Mouse (Mus musculus) hindlimb bud, embryonic 11.5 days (tissue): ENCODE data around the gene Usp6nl.
A peak's percentile ranks its signal among the peaks of the same experiment; 100 is the strongest.

ENCODE experiments used
- DNase-seq: peaks from one replicate; pipeline ENCODE4 v3.0.0-alpha.2; 2012; ENCODE audit warnings: low read depth, low spot score; ENCODE audit errors: extremely low spot score

The Usp6nl gene

DNA sequence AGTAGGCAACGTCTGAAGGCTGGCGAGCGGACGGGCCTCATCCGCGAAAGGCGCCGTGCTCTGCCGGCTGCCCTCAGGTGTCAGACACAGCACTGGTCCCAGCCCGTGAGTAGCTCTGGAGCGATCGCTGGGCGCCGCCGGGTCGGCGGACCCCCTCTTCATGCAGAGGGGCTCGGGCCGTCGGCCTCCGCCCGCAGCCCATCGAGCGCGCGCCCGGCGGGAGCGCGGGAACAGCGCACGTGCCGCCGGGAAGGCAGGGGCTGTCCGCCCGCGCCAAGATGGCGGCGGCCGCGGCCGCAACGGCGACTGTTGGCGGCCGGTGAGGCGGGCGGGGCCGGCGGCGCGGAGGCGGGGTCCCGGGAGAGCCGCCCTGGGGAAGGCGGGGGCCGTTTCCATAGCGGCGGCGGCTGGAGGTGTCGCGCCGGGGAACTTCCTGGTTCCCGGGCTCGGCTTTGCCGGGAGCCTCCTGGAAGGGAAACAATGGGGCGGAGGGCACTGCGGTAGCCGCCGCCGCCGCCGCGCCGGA, at the start of gene Usp6nl:
Usp6nl (plus strand) TSS at position 292 of the 526 bp plus-strand sequence.
- no peak for DNase-seq

DNA sequence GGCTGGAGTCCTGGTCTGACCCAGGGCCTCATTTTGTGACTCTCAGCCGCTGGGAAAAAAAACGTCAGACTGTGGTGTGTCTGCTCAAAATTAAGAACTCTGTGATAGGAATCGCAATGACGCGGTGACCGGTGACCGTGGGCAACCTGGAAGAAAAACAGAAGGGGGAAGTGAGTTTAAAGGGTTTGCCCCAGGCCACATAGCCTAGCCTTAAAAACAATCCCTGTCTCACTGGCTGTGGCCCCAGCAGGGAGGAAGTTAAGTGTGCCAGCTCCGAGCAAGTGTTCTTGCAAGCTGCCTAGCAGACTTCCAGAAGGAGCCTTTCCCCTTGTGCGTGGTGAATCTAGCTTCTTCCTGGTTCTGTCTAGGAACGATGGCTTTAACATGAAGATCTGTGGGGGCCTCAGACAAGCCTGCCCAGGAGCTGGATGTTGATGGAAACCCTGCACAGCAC, 49.0 kb upstream of the Usp6nl start:
- no peak for DNase-seq

GRCm38 (mm10) chr2:6278813-6279530, 43.5 kb upstream of the Usp6nl start:
- no peak for DNase-seq

DNA sequence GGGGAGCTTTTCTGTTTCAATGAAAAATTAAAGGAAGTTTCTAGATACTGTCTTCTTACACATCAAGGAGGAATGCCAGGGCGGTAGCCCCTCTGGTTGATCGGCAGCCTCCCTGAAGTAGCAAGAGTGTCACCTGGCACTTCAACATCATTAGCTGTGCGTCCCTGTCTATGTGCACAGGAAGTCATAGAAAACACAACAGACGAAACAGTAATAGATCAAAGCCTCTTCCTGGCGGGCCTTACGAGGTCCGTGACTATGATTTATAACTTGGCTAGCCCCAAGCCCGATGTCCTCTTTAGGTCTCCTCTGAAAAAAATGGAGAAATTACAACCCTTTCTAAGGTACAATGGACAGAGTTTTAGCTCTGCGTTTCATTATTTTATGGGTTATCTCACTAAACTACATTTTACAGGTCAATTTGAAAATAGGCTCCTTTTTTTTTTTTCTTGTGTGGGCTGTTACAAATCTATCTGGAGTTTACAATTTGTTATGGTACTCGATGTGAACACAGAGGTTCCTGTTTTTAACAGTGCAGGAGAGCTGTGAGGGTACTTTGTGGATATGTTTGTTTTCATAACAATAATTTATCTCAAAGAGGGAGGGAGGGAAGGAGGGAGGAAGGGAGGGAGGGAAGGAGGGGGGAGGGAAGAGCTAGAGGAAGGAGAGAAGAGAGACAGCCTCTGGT, 42.7 kb upstream of the Usp6nl start:
- DNase-seq, result no peak

GRCm38 (mm10) chr2:6283569-6283968, 38.9 kb upstream of the Usp6nl start:
- DNase-seq, result no peak

- DNase-seq, result no peak
Measured at GRCm38 (mm10) chr2:6284784-6285183, 37.7 kb upstream of the Usp6nl start.

- DNase-seq, result no peak
Measured at GRCm38 (mm10) chr2:6285794-6286193, 36.7 kb upstream of the Usp6nl start.

GRCm38 (mm10) chr2:6293825-6294444, 28.5 kb upstream of the Usp6nl start:
- DNase-seq, result no peak

DNA sequence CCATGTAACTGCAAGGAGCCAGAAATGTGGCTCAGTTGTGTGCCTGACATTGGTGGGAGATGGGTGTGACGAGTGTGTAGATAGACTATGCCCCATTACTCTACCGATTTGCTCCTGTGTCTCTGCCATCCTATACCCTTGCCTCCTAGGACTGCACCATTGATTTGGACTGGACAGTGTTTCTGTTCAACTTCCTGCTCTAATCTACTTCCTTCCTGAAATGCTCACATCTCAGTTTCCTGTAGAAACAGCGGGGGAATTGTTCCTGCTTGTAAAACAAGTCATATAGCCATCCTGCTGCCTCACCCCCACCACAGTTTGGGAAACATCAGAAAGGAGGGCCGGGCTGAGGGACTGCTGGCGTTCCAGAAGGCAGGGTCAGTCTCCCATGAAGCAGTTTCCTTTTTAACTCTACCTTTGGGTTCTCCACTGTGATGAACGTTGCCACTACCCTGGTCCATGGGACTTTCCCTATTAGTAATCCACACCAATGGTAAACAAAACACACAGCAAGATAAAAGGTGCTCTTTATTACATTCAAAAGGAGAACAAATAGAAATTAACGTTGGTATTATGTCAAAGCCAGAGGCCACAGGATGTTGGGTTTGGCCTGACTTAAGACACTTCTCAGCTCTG, 27.4 kb upstream of the Usp6nl start:
- DNase-seq, result no peak

GRCm38 (mm10) chr2:6304768-6305167, 17.7 kb upstream of the Usp6nl start:
- no peak for DNase-seq

- no peak for DNase-seq
Measured at GRCm38 (mm10) chr2:6306861-6307260, 15.6 kb upstream of the Usp6nl start.

- DNase-seq, result no peak
Measured at GRCm38 (mm10) chr2:6309373-6309821, 13.1 kb upstream of the Usp6nl start.

- DNase-seq, result no peak
Measured at GRCm38 (mm10) chr2:6312764-6313163, 9.7 kb upstream of the Usp6nl start.

GRCm38 (mm10) chr2:6313733-6314132, 8.7 kb upstream of the Usp6nl start:
- DNase-seq, result no peak

DNA sequence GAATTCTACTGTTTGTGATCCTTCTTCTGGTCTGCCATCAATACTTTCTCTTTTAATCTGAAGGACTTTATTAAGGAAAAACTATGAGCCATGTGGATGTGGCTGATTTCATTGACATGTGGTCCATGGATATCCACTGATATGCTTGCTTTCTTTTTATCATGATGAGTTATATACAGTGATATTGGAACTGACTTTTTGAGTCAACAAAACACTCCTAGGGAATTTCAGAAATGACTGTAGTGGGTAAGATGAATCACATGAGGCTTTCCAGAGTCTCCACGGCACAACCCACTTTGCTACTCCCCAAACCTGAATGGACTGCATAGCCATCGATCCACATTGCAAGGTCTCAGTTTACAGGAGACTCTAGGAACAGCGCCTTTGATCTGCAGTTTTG, 2.3 kb upstream of the Usp6nl start:
- DNase-seq, result no peak

- peak; percentile 56 for DNase-seq
Measured at GRCm38 (mm10) chr2:6321769-6322375, 595 bp upstream of the Usp6nl start.

- DNase-seq, result no peak
Measured at GRCm38 (mm10) chr2:6322938-6323521, 563 bp downstream of the Usp6nl start.

DNA sequence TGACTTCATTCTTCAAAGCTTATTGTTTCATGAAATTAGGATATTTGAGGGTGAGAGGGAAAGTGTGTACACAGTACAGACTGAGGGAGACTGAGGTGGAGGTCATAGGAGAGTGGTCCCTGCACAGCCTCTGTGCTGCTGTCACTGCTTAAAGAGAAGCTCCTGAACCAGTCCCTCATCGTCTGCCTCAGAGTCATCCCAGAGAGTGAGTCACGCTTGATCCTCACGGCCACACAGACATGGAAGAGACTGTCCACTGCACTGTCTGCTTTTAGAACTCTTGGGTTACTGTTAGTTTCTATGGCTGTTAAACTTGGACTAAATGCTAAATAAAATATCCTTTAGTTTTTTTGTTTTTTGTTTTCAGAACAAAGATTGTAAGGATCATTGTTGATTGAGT, 3.2 kb downstream of the Usp6nl start:
- no peak for DNase-seq

DNA sequence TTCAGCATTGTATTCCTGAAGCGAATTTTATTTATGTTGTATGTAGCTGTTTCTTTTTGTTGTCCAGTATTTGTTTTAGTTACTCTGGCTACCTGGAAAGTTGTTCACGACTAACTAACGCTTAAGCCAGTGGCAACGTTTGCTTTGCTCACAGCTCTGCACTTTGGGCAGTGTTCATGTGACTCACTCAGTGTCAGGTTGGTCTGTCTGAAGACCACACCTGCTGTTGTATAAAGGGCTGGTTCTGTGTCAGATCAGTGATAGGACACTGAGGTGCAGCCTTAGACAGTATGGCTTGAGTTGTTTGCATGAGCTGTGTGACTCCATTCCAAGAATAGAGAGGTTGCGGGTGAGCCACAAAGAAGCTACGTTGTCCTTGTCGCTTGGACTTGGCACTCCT, 6.5 kb downstream of the Usp6nl start:
- no peak for DNase-seq

DNA sequence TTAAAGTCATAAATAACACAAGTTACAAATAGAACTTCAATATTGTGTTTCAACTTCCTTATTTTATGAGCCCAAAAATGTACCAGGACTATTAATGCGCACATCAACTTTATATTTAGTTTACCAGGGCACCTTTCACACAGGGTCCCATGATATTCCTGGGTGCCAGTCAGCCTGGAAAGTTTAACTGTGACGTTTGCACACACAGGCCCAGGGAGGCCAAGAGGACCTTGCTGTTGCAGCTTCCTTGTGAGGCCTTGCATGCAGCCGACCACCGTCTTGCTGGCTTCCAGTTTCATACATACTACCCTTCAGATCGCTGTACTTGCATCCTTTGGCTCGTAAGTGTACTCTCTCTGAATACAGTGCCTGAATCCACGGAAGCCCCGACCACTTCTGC, 8.3 kb downstream of the Usp6nl start:
- DNase-seq, result no peak
